Mouse (Mus musculus) hematopoietic stem cell, adult 5-6 weeks (primary cell): ENCODE measurements around the gene Hspbap1. TPM values are rescaled to one million over a fixed set of nuclear protein-coding genes. Genes with fewer than 3 reads are reported as not detected.

Experiments
- ATAC-seq, 2 experiments: fragments of 125-278 bp in 1 of 2; replicated peaks in 1 of 2; 2 replicates each; pipeline ENCODE4 v1.8.0; 2016 to 2017; ENCODE audit warnings: inconsistent platforms in 2 of 2, mild to moderate bottlenecking in 2 of 2, moderate number of reproducible peaks in 2 of 2, low read depth in 1 of 2, moderate TSS enrichment in 1 of 2; ENCODE audit not compliant: low FRiP score in 2 of 2, poor library complexity in 2 of 2, severe bottlenecking in 2 of 2, insufficient read depth in 1 of 2, low TSS enrichment in 1 of 2
- total RNA-seq: library from RNA; stranded (forward); fragments of 172-1452, 232-1000 nt; gene quantifications from 2 replicates; pipeline ENCODE4 v1.2.3, GENCODE M21; 2017

Hspbap1 gene
- total RNA-seq: 2.4 TPM in 2 replicates

DNA sequence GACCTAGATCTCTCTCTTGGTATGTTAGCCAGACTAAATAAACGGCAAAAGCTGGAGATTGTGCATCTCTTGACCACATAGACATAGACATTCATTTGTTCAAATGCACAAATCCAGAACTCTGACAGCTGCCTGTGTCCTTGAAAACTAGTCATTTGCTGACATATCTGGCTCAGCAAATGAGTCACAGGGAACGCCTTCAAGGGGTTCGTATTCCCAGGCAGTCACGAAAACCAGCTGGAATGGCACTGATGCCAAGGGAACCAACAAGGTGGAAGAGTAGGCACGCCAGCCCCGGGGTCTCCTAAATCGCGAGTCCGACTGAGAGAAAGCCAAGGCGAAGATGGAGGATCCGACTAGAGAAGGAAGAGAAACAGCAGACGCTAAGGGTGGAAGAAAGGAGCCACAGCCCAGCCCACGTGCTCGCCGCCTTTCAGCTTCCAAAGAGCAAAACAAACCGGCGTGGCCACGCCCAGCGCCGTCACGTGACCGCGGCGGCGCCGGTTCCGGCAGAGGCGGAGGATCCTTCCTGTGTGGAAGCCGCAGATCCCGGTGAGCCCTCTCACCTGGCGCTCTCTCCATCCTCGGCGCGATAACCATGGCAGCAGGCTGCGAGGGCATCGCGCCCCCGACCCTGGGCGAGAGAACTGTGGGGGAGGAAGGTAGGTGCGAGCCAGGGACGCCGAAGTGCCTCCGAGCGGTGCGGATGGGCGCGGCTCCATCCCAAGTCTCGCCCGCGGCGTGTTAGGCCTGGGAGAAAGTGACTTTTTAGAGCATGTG, at the start of gene Hspbap1:
Hspbap1 (plus strand) TSS at position 498 of the 780 bp plus-strand sequence.
- ATAC-seq: peak; percentile 62 to 79

DNA sequence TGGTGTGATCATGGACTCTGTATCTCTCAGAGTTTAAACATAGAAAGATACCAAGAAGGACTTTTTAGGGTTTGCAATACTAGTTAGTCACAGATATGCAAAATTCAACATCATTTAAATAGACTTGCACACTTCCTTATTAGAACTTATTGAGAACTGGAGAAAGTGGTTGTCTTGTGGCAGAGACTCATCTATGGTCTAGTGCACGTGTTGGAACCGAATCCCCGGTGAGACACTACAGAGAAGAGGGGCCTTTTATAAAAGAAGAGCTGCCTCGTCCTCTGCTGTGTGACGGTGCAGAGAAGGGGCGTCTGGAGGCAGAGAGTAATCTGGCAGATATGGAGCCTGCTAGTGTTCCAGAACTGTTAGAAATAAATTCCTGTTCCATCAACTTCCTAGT, 45.6 kb upstream of the Hspbap1 start:
- ATAC-seq: no peak

DNA sequence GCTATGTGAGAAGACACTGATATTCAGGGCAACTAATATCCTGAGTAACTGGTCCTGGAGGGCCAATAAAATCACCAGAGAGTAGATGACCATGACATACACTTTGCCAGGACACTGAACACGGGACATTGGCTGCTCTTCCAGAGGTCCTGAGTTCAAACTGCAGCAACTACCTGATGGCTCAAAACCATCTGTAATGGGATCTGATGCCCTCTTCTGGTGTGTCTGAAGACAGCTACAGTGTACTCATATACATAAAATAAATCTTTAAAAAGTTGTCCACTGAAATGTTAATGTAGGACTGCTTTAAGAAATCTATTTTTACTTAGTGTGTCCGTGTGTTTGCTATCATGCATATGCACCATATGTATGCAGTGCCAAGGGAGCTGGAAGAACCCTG, 43.6 kb upstream of the Hspbap1 start:
- no peak for ATAC-seq

DNA sequence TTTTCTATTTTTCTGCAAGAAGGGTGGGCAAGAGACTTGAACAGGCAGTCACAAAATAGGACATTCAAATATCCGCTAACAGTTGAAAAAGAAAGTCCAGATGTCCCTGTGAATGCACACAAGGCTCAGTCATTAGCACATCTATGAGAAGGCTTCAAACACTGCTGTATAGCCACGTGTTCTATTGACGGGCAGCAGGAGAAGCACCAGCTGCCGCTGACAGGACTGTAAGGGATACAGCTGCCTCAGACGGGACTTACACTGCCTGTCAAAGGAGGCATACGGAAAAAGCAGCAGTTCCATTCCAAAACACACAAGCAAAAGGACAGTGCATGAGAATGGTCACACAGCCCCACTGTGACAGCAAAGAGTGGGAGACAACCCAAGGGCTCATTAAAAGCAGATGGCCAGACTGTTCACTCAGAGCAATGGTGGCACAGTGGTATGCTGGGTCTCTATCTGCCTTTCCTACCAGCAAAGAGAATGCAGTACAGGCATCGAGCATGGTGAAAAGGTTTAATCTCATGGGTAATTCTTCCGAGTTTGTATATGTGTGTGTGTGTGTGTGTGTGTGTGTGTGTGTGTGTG, 40.9 kb upstream of the Hspbap1 start:
- ATAC-seq: no peak

DNA sequence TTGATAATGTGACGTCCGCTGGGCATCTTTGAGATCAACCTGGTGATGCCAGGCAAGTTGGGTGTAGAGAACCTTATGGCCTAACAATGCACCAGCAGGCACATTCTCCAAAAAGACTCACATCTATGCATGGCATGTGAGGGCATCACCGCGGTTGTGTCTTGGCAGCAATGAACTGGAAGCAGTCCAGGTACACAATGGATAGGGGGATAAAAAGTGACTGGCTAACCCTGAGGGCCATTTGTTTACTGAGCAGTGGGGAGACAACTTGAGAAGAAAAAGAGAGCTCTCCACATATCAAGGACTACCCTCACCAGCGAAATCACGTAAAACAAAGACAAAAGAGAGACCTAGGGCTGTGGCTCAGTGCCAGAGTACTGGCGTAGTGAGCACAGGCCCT, 38.1 kb upstream of the Hspbap1 start:
- no peak for ATAC-seq

DNA sequence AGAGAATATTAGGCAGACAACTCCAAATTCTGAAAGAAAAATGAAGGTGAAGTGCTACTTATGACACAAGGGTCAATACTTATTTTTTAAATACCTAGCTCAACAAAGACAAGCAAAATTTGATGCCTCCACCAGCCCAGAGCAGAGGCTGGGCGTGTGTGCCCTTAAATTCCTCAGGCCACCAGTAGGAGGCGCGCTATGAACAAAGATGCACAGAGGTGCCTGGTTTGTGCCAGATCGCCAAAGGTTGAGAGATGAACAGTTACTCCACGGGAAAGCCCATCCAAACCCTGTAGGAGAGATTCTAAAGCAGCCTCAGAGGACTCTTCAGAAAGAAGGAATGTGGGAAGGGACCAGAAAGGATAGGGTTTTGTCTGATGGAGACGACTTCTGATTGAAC, 36.1 kb upstream of the Hspbap1 start:
- peak; percentile 89 to 93 for ATAC-seq

DNA sequence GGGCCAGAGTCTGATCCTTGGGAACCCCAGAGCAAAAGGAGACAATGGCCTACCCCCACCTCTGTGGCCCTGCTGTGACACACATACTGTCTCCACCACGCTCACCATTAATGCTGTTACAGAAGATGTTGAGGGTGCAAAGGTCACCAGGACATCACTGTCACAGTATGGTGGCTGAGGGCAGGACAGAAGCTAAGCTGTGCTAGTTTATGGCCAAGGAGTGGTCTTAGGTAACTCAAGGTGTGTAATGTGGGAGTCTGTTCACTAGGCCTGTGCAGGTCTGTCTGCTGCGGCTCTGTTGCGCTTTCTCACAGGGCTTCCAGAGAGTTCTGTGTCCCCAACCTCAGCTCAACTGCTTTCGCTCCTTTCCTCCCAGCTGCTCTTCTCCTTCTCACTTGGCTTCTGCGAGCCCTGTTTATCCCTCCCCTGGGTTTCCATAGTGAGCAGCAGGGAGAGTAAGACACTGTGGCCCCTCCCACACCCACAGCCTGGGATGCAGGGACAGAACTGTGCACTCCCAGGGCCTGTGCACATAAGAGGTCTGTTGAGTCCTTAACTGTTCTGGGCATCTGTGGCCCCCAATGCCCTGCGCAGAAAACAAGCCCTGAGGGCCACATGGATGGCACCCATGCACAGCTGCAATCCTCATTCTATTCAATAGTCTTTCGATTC, 31.9 kb upstream of the Hspbap1 start:
- ATAC-seq: no peak

DNA sequence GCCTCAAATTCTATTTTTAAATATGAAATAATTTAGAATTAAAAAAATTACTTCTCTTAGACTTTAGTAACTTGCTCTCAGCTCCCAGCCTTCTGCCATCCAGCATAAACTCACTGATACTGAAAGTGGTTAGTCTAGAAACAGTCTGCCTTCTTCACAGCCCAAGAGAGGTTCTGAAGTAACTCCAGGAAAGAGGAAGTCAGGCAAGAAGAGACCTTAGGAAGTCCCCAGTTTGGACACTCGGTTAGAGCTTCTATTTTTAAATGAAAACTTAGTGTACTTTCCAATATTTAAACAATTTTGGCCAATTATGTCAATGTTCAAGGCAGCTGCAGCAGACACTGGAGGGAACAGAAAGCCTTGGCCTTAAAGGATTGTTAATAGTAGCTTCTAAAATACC, 30.6 kb upstream of the Hspbap1 start:
- ATAC-seq: peak; percentile 50 to 59; a peak in 2 of 4 replicates

DNA sequence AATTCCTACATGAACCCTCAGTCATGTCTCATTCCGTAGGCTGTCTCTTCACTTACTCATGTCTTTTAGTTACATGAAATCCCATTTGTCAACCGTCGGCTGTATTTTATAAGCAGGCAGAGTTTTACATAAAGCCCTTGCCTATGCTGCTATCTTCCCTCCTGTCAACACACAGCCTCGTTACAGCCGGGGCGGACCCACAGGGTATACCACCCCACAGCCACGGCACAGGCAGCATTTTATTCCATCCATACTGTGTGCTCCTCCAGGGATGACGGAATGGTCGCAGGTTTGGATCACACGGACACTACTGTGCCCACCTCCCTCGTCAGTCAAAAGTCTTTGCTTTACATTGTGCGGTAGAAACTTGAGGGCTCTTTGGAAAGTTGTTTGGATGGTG, 29.8 kb upstream of the Hspbap1 start:
- ATAC-seq: no peak

DNA sequence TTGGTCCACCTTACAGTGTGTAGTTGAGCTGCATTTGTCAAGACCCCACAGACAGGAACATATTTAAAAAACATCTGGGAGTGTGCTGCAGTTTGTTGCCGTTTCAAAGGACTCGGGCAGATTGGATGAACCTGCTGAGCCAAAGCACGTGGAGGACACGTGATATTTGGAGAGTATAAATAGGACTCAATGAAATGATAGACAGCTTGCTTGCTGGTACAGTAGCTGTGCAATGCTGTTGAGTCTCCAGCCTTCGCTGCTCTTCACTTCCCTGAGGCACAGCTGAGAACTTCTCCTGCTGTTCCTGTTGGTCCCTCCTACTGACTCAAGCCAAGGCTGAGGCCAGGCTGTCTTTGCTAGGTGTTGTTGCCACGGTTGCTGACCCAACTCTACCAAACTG, 29.2 kb upstream of the Hspbap1 start:
- no peak for ATAC-seq

DNA sequence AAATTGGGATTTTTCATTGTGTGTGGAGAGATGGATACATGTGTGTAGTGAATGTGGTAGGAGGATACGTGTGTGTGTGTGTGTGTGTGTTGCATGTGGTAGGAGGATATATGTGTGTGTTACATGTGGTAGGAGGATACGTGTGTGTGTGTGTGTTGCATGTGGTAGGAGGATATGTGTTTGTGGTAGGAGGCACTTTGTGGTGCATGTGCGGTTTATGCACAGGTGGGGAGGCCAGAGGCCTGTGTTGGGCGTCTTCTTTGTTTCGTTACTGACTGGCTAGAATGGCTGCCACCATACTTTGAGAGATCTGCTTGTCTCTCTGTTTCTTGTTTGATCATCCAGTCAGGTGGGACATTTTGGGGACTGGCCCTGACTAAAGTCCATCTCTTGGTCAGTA, 28.6 kb upstream of the Hspbap1 start:
- ATAC-seq: no peak

DNA sequence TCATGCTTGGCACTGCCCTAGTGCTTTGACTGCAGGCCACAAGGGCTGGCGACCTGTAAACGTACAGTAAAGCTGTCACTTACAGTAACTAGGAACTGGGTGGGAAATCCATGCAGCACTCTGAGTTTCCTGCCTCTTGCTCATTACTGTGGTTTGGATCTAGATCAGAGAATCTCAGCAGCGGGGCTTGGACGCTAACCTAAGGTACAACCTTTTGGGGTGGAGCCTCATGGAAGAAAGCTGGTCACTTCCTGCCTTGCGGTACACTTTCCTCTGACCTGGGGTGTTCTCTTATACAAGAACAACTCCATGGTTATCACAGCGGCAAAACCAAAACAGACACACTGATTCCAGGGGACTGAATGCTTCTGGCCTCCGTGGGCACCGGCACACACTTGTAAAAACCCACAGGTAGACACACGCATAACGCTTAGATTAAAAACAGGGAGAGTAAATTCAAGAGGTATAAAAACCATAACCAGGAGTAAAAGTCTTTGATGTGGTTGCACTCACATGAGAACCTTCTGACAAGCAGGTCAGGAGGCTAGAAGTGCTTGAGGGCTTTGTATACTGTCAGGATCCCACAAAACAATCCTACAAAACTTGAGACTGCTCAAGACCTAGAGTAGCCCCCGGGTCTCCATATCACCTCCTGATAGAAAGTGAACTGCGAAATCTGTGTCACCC, 27.8 kb upstream of the Hspbap1 start:
- ATAC-seq: peak; percentile 54 to 66

DNA sequence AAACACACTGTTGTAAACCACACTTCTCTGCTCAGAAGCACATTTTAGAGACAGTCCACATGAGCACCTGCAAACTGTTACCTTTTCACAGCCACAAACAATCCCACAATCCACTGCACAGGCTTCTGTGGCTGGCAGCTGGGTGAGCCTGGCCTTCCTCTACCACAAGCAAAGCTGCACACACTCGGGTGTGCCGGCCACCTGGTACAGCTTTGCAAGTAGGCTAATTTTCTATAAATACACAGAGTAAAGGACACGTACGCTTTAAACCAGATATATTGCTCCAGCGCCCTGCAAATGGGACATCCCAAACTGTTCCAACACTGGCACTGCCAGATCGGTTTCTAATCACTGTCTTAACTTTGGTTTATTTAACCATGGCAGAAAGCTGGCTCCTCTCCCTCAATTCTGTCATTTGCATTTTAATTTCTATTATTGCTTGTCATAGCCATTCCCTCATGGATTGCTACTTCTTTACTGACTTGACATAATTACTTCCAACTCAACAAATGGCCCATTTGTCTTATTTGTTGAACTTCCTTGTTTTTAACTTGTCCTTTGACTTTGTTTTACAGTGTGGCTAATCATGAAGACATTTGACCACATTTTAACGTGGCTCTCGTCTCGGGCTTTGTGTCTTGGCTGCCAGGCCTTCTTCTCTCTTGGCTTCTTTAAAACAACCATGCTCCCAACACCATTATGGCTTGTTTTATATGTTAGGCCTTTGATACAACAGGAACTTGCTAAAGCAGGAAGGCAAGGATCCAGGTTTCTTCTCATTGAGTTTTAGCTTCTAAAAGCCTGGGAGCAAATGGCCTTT, 22.5 kb upstream of the Hspbap1 start:
- 0 out of 4 replicates have a peak, but pooled peaks of 1 of the 2 experiments have one; percentile 20 for ATAC-seq

DNA sequence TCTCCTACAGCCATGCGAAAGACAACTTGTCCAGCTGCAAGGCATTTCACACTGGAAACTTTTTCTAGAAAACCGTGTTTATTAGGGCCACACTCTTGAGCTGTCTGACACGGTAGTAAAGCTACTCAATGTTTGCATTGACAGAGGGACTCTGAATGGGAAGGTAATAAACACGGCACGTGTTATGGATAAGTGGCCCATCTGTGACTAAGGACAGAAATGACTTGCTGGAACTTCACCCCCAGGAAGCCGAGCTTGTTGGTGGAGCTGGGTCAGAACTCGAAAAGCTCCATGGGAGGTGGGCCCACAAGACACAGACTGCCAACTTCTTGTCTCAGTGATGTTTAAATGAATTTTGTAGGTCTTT, 22.0 kb upstream of the Hspbap1 start:
- ATAC-seq: no peak

DNA sequence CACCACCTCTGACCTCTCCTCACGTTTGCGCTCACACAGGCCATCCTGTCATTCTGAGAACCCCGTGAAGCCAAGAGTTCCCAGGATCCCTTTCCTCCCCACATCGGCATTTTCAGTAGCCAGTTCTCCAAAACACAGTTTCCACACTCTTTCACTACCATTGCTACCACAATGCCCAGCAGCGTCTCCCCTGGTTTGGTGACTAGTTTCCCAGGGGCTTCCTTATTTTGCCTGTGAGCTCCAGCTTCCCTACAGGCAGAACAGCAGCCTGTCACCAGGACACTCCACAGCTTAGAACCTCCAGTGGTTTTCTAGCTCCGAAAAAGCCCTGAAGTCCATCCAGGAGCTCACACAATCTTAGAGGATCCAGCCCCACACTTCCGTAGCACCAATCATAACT, 20.8 kb upstream of the Hspbap1 start:
- ATAC-seq: no peak

DNA sequence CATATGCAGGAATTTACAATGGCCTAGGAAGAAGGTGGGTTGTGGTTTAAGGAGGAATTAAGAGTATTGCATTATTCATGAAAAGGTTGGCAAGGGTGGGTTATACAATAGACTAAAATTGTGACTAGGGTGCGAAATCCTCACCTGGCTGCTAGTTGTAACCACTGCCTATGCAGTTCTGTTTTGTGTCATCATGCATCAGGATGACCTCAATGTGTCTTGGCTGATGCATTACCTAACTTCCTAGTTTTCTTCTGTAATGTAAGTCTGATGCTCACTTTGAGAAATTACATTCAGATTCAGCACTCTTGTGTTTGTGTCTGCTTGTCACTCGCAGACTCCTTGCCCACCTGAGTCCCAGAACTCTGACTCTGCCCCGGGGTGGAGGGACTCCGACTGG, 18.3 kb upstream of the Hspbap1 start:
- no peak; a peak in 1 of 4 replicates for ATAC-seq

DNA sequence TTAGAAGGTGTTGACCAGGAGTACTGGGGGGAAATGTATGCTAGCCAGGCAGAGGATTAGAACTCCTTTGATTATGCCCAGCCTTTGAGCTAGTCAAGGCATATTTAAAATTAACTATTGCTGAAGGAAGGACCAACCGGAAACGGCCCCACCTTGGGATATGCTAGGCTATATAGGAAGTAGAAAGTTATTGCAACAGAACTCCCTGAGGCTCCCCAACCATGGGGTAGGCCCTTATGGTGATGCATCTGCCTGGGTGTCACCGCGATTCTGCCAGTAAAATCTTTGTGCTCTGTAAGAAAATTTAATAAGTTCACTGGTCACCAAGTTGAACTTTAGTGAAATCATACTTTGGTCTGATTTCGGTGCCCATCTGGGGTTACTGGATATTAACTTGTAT, 16.2 kb upstream of the Hspbap1 start:
- no peak for ATAC-seq
